Mouse (Mus musculus): Measurements from ENCODE around the gene Lgals9. TPM values are rescaled to one million over a fixed set of nuclear protein-coding genes. Genes with fewer than 3 reads are reported as not detected.

Lgals9 gene
- polyA plus RNA-seq, 1 experiment from 2014 or later, result 12.3 TPM

- 13% methylated on average over 9 of the region's 9 CpGs for WGBS
These were observed 60.6 kb downstream of the Lgals9 start for GRCm38 (mm10) chr11:78924111-78924510.

DNA sequence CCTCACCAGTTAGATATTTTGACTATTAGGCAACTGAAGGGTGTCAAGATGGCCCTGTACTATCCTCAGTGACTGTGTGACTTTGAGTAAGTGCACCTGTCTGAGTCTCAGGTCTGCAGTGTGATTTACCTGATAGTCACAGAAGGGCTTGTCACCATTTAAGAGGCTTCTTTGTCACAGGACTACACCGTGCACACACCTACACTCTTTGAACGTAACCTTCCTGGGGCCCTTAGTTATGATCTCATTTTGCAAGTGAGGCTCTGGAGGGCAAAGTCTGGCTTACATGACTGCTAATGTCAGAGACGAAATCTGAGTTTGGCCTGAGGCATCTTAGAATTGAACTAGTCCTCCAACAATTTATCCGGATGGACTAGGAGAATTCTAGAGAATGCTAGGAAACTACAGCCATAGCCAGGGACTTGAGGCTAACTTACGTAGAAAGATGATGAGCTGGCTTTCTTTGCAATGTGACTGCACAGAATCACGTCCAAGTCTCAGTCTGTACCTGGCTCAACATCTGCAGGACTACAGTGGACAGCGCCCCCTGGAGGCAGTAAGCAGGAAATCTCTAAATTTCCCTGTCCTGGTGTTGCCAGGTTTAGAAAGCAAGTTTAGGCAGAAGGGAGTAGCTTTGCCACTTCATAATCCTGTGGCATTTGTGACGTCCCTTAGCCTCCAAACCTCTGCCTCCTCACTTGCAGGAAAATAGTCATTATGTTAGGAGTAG, 61.9 kb downstream of the Lgals9 start:
- H3K4me3 ChIP-seq, result no peak overlapping the region
- WGBS, result 46% methylated on average over 8 of the region's 8 CpGs
- H3K36me3 ChIP-seq, result no peaks in the 10 kb centered on the region
- no peak for ATAC-seq (ENCODE audit: low FRiP score)
- H3K27me3 ChIP-seq, result peaks cover 60% of the 10 kb centered on the region
- H3K4me1 ChIP-seq (replicated peaks), result peaks cover 9% of the 10 kb centered on the region
- H3K9me3 ChIP-seq, result no peaks in the 10 kb centered on the region
- no peak overlapping the region for H3K9ac ChIP-seq
- no peak overlapping the region for H3K4me2 ChIP-seq
- H3K27ac ChIP-seq, result no peak overlapping the region

More at GRCm38 (mm10) chr11:78924111-78924510, 60.6 kb downstream of the Lgals9 start:
- Histone ChIP-seq H3K9ac (no peak overlapping the region), H3K4me3 (no peak overlapping the region), H3K27me3 (peaks cover 64% of the 10 kb centered on the region), H3K36me3 (no peaks in the 10 kb centered on the region), H3K27ac (no peak overlapping the region), H3K4me2 (no peak overlapping the region), H3K9me3 (no peaks in the 10 kb centered on the region), H3K4me1 (replicated peaks) (peaks cover 12% of the 10 kb centered on the region)
- ATAC-seq (ENCODE audit: low FRiP score), result no peak

DNA sequence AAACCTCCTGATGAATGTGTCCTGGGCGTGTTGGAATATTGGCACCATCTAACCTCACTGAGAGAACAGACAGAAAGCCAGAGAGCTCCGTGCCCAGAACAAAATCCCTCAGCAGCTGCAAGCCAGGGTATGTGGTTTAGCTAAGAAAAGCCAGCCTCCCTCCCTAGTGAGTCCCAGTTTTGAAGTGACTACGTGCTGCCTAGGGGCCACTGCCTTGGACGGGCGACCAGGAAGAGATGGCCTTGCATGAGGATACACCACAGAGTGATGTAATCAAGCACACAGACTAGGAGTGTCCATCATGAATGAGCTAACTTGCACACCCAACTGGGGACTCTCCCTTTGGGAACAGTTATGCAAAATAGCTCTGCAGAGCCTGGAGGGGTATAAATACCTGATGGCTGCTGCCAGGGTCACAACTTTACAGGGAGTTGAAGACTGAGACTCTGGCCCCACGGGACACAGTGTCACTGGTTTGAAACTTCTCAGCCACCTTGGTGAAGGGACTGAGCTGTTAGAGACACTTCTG, 64.3 kb downstream of the Lgals9 start, which contains the start of gene Nos2:
Nos2 (plus strand) TSS at position 377 of the 529 bp plus-strand sequence.
- H3K4me3 ChIP-seq, result no peak within 1 kb of the TSS
- WGBS, result 62% methylated on average over 6 of the region's 6 CpGs
- H3K9ac ChIP-seq, result no peak within 1 kb of the TSS
- H3K27ac ChIP-seq, result no peak within 1 kb of the TSS
- H3K4me1 ChIP-seq (replicated peaks), result peaks cover 9% of the 10 kb centered on the region
- H3K36me3 ChIP-seq, result no peaks in the 10 kb centered on the region
- no peak for ATAC-seq (ENCODE audit: low FRiP score)
- no peaks in the 10 kb centered on the region for H3K9me3 ChIP-seq
- H3K27me3 ChIP-seq, result peaks cover 40% of the 10 kb centered on the region
- no peak within 1 kb of the TSS for H3K4me2 ChIP-seq

GRCm38 (mm10) chr11:78919745-78920144, 65.0 kb downstream of the Lgals9 start:
- H3K4me2 ChIP-seq, result no peak overlapping the region
- H3K36me3 ChIP-seq, result no peaks in the 10 kb centered on the region
- peaks cover 4% of the 10 kb centered on the region for H3K4me1 ChIP-seq (replicated peaks)
- H3K9me3 ChIP-seq, result no peaks in the 10 kb centered on the region
- ATAC-seq (ENCODE audit: low FRiP score), result no peak
- H3K27me3 ChIP-seq, result peaks cover 33% of the 10 kb centered on the region
- no peak overlapping the region for H3K27ac ChIP-seq
- H3K9ac ChIP-seq, result no peak overlapping the region
- 78% methylated on average over 4 of the region's 4 CpGs for WGBS
- H3K4me3 ChIP-seq, result no peak overlapping the region

DNA sequence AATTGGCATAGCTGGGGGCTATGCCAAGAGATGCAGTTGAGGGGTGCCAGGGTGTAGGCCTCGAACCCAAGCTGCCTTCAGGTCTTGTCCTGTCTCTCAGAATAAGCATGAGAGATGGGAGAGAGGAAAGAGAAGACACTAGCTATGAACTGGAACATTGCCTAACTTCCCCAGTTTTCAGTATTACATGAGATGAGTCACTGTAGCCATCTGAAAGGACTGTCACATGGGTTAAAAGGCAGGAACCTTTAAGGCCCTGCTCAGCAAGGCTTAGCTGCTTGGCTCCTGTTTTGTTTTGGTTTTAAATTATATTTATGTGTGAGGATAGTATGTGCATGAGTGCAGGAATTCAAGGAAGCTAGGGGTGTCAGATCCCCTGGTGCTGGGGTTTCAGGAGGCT, 68.3 kb downstream of the Lgals9 start:
- Histone ChIP-seq H3K4me3 (no peak overlapping the region), H3K4me2 (no peak overlapping the region), H3K9ac (no peak overlapping the region), H3K9me3 (no peaks in the 10 kb centered on the region), H3K36me3 (no peaks in the 10 kb centered on the region), H3K4me1 (replicated peaks) (no peaks in the 10 kb centered on the region), H3K27ac (no peak overlapping the region), H3K27me3 (0 out of 2 replicates have a peak, but pooled peaks cover 3% of the 10 kb centered on the region)
- 89% methylated on average over 1 of the region's 1 CpGs for WGBS
- no peak for ATAC-seq (ENCODE audit: low FRiP score)

GRCm38 (mm10) chr11:78915473-78915872, 69.3 kb downstream of the Lgals9 start:
- Histone ChIP-seq H3K9ac (no peak overlapping the region), H3K4me3 (no peak overlapping the region), H3K9me3 (no peaks in the 10 kb centered on the region), H3K27ac (no peak overlapping the region), H3K36me3 (no peaks in the 10 kb centered on the region), H3K27me3 (no peaks in the 10 kb centered on the region), H3K4me2 (no peak overlapping the region), H3K4me1 (replicated peaks) (no peaks in the 10 kb centered on the region)
- WGBS, result 85% methylated on average over 6 of the region's 6 CpGs
- ATAC-seq (ENCODE audit: low FRiP score), result no peak

Other genes with a start within 250 kb of the Lgals9 start
- gene Ccnq, start 233.2 kb downstream of the Lgals9 start, polyA plus RNA-seq (2015; fragmentation: Nextera tagmentation; extraction: Ambion mirVana), result 28.3 and 33.3 TPM in 2 replicates
- gene Lyrm9, start 158.4 kb downstream of the Lgals9 start, polyA plus RNA-seq (2015; fragmentation: Nextera tagmentation; extraction: Ambion mirVana), result 29.6 and 30.4 TPM in 2 replicates
- gene Nos2, start 64.2 kb downstream of the Lgals9 start, polyA plus RNA-seq (2015; fragmentation: Nextera tagmentation; extraction: Ambion mirVana), result 1.3 and 1.5 TPM in 2 replicates
- gene Ksr1, start 161.5 kb upstream of the Lgals9 start, polyA plus RNA-seq (2015; fragmentation: Nextera tagmentation; extraction: Ambion mirVana), result 3.1 and 3.5 TPM in 2 replicates

All from hindbrain, embryonic 13.5 days (tissue).